Mouse (Mus musculus): ENCODE data around the gene Rprd1b. TPM values are rescaled to one million over a fixed set of nuclear protein-coding genes. Genes with fewer than 3 reads are reported as not detected.
"Not testable (repeated sequence)": the region's sequence is repeated elsewhere in the genome, so short reads cannot be mapped to it uniquely, and the experiment has no call there.

Rprd1b gene
- polyA plus RNA-seq, 1 experiment from 2014 or later = 45.5 TPM

DNA sequence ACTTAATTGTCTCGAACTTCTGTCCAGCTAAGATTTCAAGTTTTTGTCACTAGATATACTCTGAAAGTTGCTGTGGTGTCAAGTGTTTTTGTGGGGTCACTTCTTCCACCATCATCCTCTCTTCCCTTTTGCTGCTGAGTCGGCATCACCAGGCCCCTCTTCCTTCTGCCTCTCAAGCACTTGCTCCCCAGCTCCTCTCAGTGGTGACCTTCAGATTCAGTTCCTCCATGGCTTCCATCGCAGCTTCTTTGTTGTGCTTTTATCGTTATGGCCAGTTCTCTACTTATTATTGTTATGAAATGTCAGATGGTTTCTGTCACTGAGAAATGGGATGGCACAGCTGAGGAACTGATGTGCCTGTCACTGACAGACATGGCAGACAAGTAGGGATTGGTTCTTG is 17.9 kb downstream of the Rprd1b start:
- Histone ChIP-seq H3K27me3 (replicated peaks) (no peaks in the 10 kb centered on the region), H3K4me3 (no peak overlapping the region), H3K27ac (no peak overlapping the region), H3K36me3 (peaks cover 56% of the 10 kb centered on the region), H3K4me2 (replicated peaks) (no peak overlapping the region), H3K9me3 (no peaks in the 10 kb centered on the region), H3K4me1 (no peaks in the 10 kb centered on the region), H3K9ac (no peak overlapping the region)
- WGBS = 84% methylated on average over 4 of the region's 4 CpGs
- ATAC-seq (ENCODE audit: low FRiP score, low read depth) = no peak

DNA sequence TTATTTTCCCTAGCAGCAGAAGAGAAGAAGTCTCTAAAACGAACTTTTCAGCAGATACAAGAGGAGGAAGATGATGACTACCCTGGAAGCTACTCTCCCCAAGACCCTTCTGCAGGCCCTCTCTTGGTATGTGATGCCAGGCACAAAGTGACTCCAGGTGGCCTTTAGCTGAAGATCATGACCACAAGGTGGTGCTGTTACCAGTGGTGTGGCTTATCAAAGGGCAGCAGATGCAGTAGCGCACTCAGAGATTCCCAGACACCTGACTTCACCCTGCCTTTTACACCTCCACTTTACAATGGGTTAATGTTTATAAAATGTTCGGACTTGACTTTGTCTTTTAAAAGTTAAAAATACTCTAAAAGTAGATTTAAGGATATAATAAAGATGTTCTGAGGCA is 19.6 kb downstream of the Rprd1b start:
- Histone ChIP-seq H3K27me3 (replicated peaks) (no peaks in the 10 kb centered on the region), H3K4me1 (no peaks in the 10 kb centered on the region), H3K27ac (no peak overlapping the region), H3K9me3 (no peaks in the 10 kb centered on the region), H3K4me3 (no peak overlapping the region), H3K36me3 (peaks cover 63% of the 10 kb centered on the region), H3K9ac (no peak overlapping the region), H3K4me2 (replicated peaks) (no peak overlapping the region)
- no peak for ATAC-seq (ENCODE audit: low FRiP score, low read depth)
- WGBS = 76% methylated on average over 3 of the region's 3 CpGs

DNA sequence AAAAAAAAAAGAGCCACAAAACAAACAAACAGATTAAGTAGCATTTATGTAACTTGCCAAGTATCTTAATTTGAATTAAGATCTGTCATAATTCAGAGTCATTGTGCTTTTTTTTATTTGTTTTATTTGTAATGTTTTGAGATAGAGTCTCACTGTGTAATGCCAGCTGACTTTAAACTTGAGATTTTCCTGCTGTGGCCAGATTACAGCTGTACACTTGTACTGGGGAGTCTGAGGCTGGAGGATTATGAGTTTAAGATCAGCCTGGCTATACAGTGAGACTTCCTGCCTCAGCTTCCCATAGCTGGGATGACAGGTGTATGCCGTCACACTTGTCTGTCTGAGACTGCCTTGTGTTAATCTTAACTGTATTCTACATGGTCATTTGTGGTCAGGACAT is 20.4 kb downstream of the Rprd1b start:
- no peak overlapping the region for H3K4me3 ChIP-seq
- H3K27ac ChIP-seq = no peak overlapping the region
- H3K9me3 ChIP-seq = no peaks in the 10 kb centered on the region
- H3K4me2 ChIP-seq (replicated peaks) = no peak overlapping the region
- peaks cover 56% of the 10 kb centered on the region for H3K36me3 ChIP-seq
- no peaks in the 10 kb centered on the region for H3K4me1 ChIP-seq
- no peaks in the 10 kb centered on the region for H3K27me3 ChIP-seq (replicated peaks)
- 100% methylated on average over 1 of the region's 1 CpGs for WGBS
- no peak for ATAC-seq (ENCODE audit: low FRiP score, low read depth)
- no peak overlapping the region for H3K9ac ChIP-seq

DNA sequence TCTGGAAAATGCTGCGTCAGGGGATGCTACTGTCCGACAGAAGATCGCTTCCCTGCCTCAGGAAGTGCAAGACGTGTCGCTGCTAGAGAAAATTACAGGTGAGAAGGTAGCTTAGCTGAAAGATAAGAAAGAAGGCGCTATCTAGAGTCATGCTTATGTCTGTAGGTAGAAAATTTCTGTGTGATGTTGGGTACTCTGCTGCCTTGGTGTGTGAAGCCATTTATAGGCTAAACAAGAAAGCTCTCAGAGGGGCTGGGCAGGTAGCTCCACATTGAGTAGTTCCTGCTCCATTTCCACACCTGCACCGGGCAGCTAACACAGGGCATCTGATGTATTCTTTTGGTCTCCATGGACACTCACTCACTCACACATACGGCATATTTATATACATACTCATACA is 21.8 kb downstream of the Rprd1b start:
- Histone ChIP-seq H3K9ac (no peak overlapping the region), H3K4me2 (replicated peaks) (no peak overlapping the region), H3K27ac (no peak overlapping the region), H3K27me3 (replicated peaks) (no peaks in the 10 kb centered on the region), H3K9me3 (no peaks in the 10 kb centered on the region), H3K36me3 (peaks cover 52% of the 10 kb centered on the region), H3K4me3 (no peak overlapping the region), H3K4me1 (no peaks in the 10 kb centered on the region)
- ATAC-seq (ENCODE audit: low FRiP score, low read depth) = no peak
- 96% methylated on average over 8 of the region's 8 CpGs for WGBS

DNA sequence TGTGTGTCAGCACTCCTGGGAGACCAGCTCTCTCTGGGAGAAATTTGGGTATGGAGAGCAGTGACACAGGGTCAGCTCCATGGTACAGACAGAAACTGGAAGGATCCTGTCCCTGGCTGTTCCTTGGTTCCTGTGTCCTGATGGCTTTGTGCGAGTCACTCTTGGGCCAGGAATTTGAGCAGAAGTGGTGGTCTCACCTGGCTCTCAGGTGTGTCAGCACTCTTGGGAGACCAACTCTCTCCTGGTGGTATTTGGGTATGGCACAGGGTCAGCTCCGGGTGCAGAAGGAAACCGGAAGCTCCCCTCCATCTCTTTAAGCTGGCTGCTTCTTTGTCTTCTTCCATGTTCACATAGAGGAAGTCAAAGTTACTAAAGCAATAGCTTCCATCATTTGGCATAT is 26.3 kb downstream of the Rprd1b start:
- 97% methylated on average over 3 of the region's 3 CpGs for WGBS
- Histone ChIP-seq H3K4me3 (no peak overlapping the region), H3K27ac (no peak overlapping the region), H3K27me3 (replicated peaks) (no peaks in the 10 kb centered on the region), H3K9ac (no peak overlapping the region), H3K36me3 (peaks cover 53% of the 10 kb centered on the region), H3K4me2 (replicated peaks) (no peak overlapping the region), H3K4me1 (peaks cover 1% of the 10 kb centered on the region; the same call in 1 of the 2 replicates), H3K9me3 (no peaks in the 10 kb centered on the region)
- no peak for ATAC-seq (ENCODE audit: low FRiP score, low read depth)

DNA sequence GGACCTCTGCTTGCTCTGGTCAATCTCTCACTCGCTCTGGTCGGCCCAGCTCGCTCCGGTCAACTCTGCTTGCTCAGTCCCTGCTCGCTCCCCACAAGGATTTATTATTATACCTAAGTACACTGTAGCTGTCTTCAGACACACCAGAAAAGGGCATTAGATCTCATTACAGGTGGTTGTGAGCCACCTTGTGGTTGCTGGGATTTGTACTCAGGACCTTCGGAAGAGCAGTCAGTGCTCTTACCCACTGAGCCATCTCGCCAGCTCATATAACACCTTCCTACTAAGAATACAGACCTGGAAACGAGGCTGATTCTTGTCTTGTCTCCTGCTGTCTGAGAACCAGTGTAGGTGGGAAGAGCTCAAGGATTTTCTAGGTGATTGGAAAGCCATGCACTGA is 27.1 kb downstream of the Rprd1b start:
- not testable (repeated sequence) for H3K4me2 ChIP-seq (replicated peaks); H3K27me3 ChIP-seq (replicated peaks); H3K9me3 ChIP-seq; ATAC-seq (ENCODE audit: low FRiP score, low read depth); H3K27ac ChIP-seq; H3K4me3 ChIP-seq; H3K9ac ChIP-seq; H3K4me1 ChIP-seq
- peaks cover 55% of the 10 kb centered on the region for H3K36me3 ChIP-seq
- WGBS = 90% methylated on average over 8 of the region's 8 CpGs

DNA sequence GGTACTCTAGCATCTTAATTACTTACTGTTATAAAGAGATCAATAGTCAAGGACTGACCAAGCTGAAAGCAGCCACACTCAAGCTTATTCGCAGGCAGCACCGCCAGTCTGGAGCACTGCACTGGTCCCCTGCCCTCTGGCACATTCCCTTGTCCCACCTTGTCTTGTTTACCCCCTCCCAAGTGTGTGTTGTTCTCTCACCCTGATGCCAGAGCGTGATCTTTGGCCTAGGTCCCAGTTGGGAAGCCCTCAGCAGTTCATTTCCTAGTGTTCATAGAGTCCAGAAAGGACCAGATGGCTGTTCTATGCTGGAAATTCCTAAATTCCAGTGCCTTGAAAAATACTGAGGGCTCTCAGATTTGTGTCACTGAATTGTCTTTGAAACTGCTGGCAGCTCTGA is 28.7 kb downstream of the Rprd1b start:
- H3K27me3 ChIP-seq (replicated peaks) = no peaks in the 10 kb centered on the region
- no peak for ATAC-seq (ENCODE audit: low FRiP score, low read depth)
- H3K4me3 ChIP-seq = no peak overlapping the region
- peaks cover 7% of the 10 kb centered on the region; the same call in 1 of the 2 replicates for H3K4me1 ChIP-seq
- whole genome bisulfite sequencing = 85% methylated on average over 3 of the region's 3 CpGs
- peaks cover 53% of the 10 kb centered on the region for H3K36me3 ChIP-seq
- H3K4me2 ChIP-seq (replicated peaks) = no peak overlapping the region
- H3K27ac ChIP-seq = no peak overlapping the region
- H3K9ac ChIP-seq = no peak overlapping the region
- H3K9me3 ChIP-seq = no peaks in the 10 kb centered on the region

DNA sequence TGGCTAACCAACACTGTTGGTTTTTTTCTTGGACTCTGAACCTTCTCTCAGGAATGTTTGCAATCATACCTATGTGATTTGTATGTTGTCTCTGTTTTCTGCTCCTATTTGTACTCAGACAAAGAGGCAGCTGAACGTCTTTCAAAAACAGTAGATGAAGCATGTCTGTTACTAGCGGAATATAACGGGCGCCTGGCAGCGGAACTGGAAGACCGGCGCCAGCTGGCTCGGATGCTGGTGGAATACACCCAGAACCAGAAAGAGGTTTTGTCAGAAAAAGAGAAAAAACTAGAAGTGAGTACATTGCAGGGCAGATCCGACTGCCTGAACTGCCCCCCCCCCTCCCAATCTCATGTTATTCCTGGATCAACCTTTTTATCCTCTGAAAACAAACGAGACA is 30.2 kb downstream of the Rprd1b start:
- Histone ChIP-seq H3K27ac (no peak overlapping the region), H3K9me3 (no peaks in the 10 kb centered on the region), H3K4me3 (no peak overlapping the region), H3K4me2 (replicated peaks) (no peak overlapping the region), H3K4me1 (peaks cover 7% of the 10 kb centered on the region; the same call in 1 of the 2 replicates), H3K36me3 (peaks cover 50% of the 10 kb centered on the region), H3K9ac (no peak overlapping the region), H3K27me3 (replicated peaks) (no peaks in the 10 kb centered on the region)
- ATAC-seq (ENCODE audit: low FRiP score, low read depth) = no peak
- WGBS = 89% methylated on average over 10 of the region's 10 CpGs

DNA sequence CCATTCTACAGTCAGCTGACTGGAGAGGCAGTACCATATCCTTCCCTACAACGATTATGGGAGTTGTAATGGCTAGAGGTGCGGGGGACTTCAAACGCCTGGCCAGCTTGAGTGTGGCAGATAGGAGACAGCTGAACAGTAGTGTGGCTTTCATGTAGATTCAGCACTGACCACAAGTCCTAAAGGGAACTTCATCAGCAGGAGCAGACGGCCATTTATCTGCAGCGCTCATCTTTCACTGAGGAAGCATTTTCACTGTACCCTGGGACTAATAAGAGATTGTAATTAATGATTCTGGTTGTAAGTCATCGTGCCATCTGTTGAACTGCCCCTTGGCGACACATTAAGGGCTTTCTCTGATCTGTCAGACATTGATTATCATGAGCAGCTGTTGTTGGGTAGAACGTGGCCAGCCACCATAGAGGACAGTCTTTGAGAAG is 31.4 kb downstream of the Rprd1b start:
- WGBS = 62% methylated on average over 8 of the region's 8 CpGs
- ATAC-seq (ENCODE audit: low FRiP score, low read depth) = no peak

DNA sequence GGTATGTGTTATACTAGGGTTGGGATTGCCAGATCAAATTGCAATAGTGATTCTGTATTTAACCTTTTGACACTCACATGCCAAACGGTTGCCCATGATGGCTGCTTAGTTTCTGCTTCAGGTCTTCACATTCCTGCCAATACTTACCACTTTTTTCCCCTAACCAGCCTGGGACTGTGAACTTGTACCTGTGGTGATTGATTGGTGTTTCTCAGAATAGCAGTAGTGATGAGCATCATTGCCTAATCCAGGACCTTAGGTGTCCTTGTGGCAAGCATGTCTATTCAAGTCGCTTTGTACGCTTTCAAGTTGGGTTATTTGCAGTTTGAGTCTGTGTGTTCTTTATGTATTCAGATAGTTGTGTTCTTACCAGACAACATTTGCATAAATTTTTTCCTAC is 34.7 kb downstream of the Rprd1b start:
- no peaks in the 10 kb centered on the region for H3K9me3 ChIP-seq
- no peak overlapping the region for H3K4me3 ChIP-seq
- no peak overlapping the region for H3K27ac ChIP-seq
- ATAC-seq (ENCODE audit: low FRiP score, low read depth) = no peak
- no peaks in the 10 kb centered on the region for H3K27me3 ChIP-seq (replicated peaks)
- 95% methylated on average over 3 of the region's 3 CpGs for WGBS
- no peak overlapping the region for H3K9ac ChIP-seq
- H3K36me3 ChIP-seq = peaks cover 47% of the 10 kb centered on the region
- H3K4me1 ChIP-seq = peaks cover 7% of the 10 kb centered on the region; the same call in 1 of the 2 replicates
- no peak overlapping the region for H3K4me2 ChIP-seq (replicated peaks)

More for the DNA sequence above, 31.4 kb downstream of the Rprd1b start:
- no peak overlapping the region for H3K4me3 ChIP-seq
- no peak overlapping the region for H3K4me2 ChIP-seq (replicated peaks)
- H3K4me1 ChIP-seq = peaks cover 7% of the 10 kb centered on the region; the same call in 1 of the 2 replicates
- no peaks in the 10 kb centered on the region for H3K27me3 ChIP-seq (replicated peaks)
- H3K9ac ChIP-seq = no peak overlapping the region
- H3K27ac ChIP-seq = no peak overlapping the region
- peaks cover 47% of the 10 kb centered on the region for H3K36me3 ChIP-seq
- no peaks in the 10 kb centered on the region for H3K9me3 ChIP-seq

DNA sequence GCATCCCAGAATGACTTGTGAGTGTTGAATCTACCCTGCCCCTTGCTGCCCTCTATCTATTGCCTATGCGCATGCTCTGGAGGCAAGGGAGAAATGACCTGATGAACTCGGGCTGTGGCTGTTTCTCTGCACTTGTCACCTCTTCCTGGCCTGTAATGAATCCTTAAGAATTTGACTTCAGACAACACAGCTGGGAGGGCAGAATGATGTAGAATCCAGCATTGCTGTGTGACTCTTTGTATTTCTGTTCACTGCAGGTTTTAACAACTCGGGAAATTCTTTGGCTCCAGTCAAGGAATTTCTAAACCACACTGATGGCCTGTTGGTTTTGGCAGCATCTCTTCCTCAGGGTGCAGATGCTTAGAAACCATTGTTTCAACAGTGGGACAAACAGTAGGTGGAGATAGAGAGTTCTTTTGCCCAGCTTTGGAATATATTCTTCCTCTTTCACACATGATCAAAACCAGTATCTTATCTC is 36.3 kb downstream of the Rprd1b start:
- 70% methylated on average over 3 of the region's 3 CpGs for whole genome bisulfite sequencing
- Histone ChIP-seq H3K4me2 (replicated peaks) (no peak overlapping the region), H3K9ac (no peak overlapping the region), H3K4me3 (no peak overlapping the region), H3K9me3 (no peaks in the 10 kb centered on the region), H3K36me3 (peaks cover 37% of the 10 kb centered on the region), H3K27me3 (replicated peaks) (no peaks in the 10 kb centered on the region), H3K27ac (no peak overlapping the region), H3K4me1 (peaks cover 5% of the 10 kb centered on the region; the same call in 1 of the 2 replicates)
- ATAC-seq (ENCODE audit: low FRiP score, low read depth) = no peak

DNA sequence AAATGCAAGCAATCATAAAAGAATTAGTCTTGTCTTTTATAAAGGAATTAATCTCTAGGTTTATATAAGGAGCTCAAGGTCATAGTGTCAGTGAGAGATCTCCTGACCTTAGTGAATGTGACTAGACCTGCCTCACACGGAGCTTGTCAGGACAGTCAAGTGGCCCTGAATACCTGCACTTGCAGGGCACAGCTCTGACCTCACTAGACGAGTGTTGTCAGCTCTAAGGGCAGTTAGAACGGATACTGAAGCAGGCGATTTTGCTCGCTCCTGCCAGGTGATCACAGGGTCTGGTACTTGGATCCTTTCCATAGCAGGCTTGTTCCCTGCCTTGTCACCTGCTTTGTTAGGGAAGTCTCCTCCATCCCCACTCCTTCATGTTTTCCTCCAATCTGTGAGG is 36.8 kb downstream of the Rprd1b start:
- no peak overlapping the region for H3K27ac ChIP-seq
- no peak overlapping the region for H3K4me3 ChIP-seq
- no peak overlapping the region for H3K9ac ChIP-seq
- no peaks in the 10 kb centered on the region for H3K27me3 ChIP-seq (replicated peaks)
- no peak for ATAC-seq (ENCODE audit: low FRiP score, low read depth)
- no peaks in the 10 kb centered on the region for H3K9me3 ChIP-seq
- H3K4me1 ChIP-seq = peaks cover under 1% of the 10 kb centered on the region; the same call in 1 of the 2 replicates
- peaks cover 36% of the 10 kb centered on the region for H3K36me3 ChIP-seq
- 93% methylated on average over 5 of the region's 5 CpGs for WGBS
- H3K4me2 ChIP-seq (replicated peaks) = no peak overlapping the region

DNA sequence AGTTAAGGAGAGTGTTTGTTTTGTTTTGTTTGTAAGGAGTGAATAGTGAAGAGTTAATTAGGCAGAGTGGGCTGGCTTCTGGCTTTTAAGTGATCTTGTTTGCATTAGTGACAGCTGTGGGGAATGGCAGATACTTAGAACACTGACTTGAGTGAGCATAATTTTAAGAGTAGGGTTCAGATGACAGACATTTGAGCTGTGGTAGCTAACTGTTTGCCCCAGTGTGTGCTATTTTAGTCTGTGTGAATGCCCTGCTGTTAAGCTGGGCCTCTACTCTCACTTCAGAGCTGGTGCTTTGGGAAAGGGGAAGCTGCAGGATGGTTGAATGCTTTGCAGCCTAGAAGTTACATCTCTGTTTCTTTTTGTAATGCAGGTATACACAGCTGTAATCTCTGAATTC is 38.2 kb downstream of the Rprd1b start:
- Histone ChIP-seq H3K4me1 (no peaks in the 10 kb centered on the region), H3K4me2 (replicated peaks) (no peak overlapping the region), H3K36me3 (peaks cover 38% of the 10 kb centered on the region), H3K27ac (no peak overlapping the region), H3K27me3 (replicated peaks) (no peaks in the 10 kb centered on the region), H3K9ac (no peak overlapping the region), H3K4me3 (no peak overlapping the region), H3K9me3 (no peaks in the 10 kb centered on the region)
- ATAC-seq (ENCODE audit: low FRiP score, low read depth) = no peak
